Mouse (Mus musculus): ENCODE results near the gene Scin. TPM values are rescaled to one million over a fixed set of nuclear protein-coding genes. Genes with fewer than 3 reads are reported as not detected.

Scin gene
- polyA plus RNA-seq, 1 experiment from 2014 or later = 0.28 TPM

Other genes with a start within 250 kb of the Scin start
- 29.0 and 31.1 TPM in 2 replicates for gene Arl4a, start 96.2 kb downstream of the Scin start, polyA plus RNA-seq (2016; fragmentation: Nextera tagmentation; extraction: Ambion mirVana)
- 11.5 and 20.7 TPM in 2 replicates for gene Lsmem1, start 65.3 kb upstream of the Scin start, polyA plus RNA-seq (2016; fragmentation: Nextera tagmentation; extraction: Ambion mirVana)
- gene Ifrd1, start 114.3 kb upstream of the Scin start, polyA plus RNA-seq (2016; fragmentation: Nextera tagmentation; extraction: Ambion mirVana) = 95.0 and 98.2 TPM in 2 replicates

All from heart, embryonic 10.5 days (tissue).